Mouse (Mus musculus) stomach, postnatal 0 days (tissue): Measurements from ENCODE around the gene Ormdl3. TPM values are rescaled to one million over a fixed set of nuclear protein-coding genes. Genes with fewer than 3 reads are reported as not detected.

Experiments
- ATAC-seq: fragments of 200-750 bp; cut with Nextera tagmentation; 2 replicates; pipeline ENCODE4 v1.8.0; 2017; ENCODE audit not compliant: low FRiP score, low TSS enrichment
- DNase-seq: peaks from one replicate; pipeline ENCODE4 v3.0.0-alpha.2; 2016; ENCODE audit warnings: low spot score
- H3K27ac ChIP-seq: fragments of 300-500 bp; sonication (generic); replicated peaks from 2 replicates; pipeline ENCODE4 v1.5.1; 2014; ENCODE audit warnings: mild to moderate bottlenecking, control low read depth
- H3K27me3 ChIP-seq: fragments of 300-500 bp; sonication (generic); 2 replicates; pipeline ENCODE4 v1.6.1; 2014; ENCODE audit warnings: low read length; ENCODE audit not compliant: control insufficient read depth, insufficient read depth
- H3K36me3 ChIP-seq: fragments of 300-500 bp; sonication (generic); 2 replicates; pipeline ENCODE4 v1.6.1; 2014; ENCODE audit warnings: low read length, mixed read lengths; ENCODE audit not compliant: control insufficient read depth, insufficient read depth
- H3K4me1 ChIP-seq: fragments of 300-500 bp; sonication (generic); replicated peaks from 2 replicates; pipeline ENCODE4 v1.6.1; 2014; ENCODE audit warnings: antibody characterized with exemption; ENCODE audit not compliant: control insufficient read depth, insufficient read depth
- H3K4me2 ChIP-seq: fragments of 300-500 bp; sonication (generic); replicated peaks from 2 replicates; pipeline ENCODE4 v1.6.1; 2014; ENCODE audit warnings: low read depth, mild to moderate bottlenecking, control low read depth, moderate library complexity
- H3K4me3 ChIP-seq: fragments of 300-500 bp; sonication (generic); 2 replicates; pipeline ENCODE4 v1.5.1; 2014; ENCODE audit warnings: low read depth, low read length, control low read depth
- H3K9ac ChIP-seq: fragments of 300-500 bp; sonication (generic); 2 replicates; pipeline ENCODE4 v1.6.1; 2014; ENCODE audit warnings: mild to moderate bottlenecking, low read length, control low read depth, mixed read lengths
- H3K9me3 ChIP-seq: fragments of 300-500 bp; sonication (generic); 2 replicates; pipeline ENCODE4 v1.6.1; 2016; ENCODE audit warnings: low read length; ENCODE audit not compliant: control insufficient read depth
- CTCF ChIP-seq: IDR thresholded peaks from 2 replicates; pipeline ENCODE4 v1.5.1; 2016; ENCODE audit warnings: antibody characterized with exemption, low read depth, mild to moderate bottlenecking, moderate library complexity
- EP300 ChIP-seq: optimal IDR thresholded peaks from 2 replicates; pipeline ENCODE3; 2016; ENCODE audit warnings: antibody characterized with exemption
- WGBS: fragments of 180-500 bp; shearing (Covaris S2); extraction: QIAGEN DNeasy Blood & Tissue Kit; methylation state at CpG from one replicate; pipeline ENCODE4 v1.1.7; 2014; 5-methylcytosine and 5-hydroxymethylcytosine counted together
- polyA plus RNA-seq: library from polyadenylated mRNA; unstranded; fragments of >200 nt; fragmentation: Nextera tagmentation; extraction: Ambion mirVana; gene quantifications from 2 replicates; pipeline ENCODE4 v1.2.1, GENCODE M21; 2015

The Ormdl3 gene
- polyA plus RNA-seq, 1 experiment from 2014 or later: 31.1 TPM

GRCm38 (mm10) chr11:98584629-98585177 is 2.5 kb downstream of the Ormdl3 start:
- Histone ChIP-seq H3K4me2 (no peak overlapping the region), H3K9ac (no peak overlapping the region), H3K4me3 (no peak overlapping the region), H3K4me1 (peaks cover 9% of the 10 kb centered on the region), H3K27ac (no peak overlapping the region), H3K36me3 (peaks cover 8% of the 10 kb centered on the region), H3K9me3 (no peaks in the 10 kb centered on the region), H3K27me3 (no peaks in the 10 kb centered on the region)
- WGBS: 91% methylated on average over 6 of the region's 6 CpGs
- no peak for DNase-seq
- ATAC-seq: no peak
- TF ChIP-seq EP300 (no peak), CTCF (no peak)

GRCm38 (mm10) chr11:98584146-98584545 is 3.0 kb downstream of the Ormdl3 start:
- 55% methylated on average over 1 of the region's 1 CpGs for WGBS
- Histone ChIP-seq H3K4me3 (no peak overlapping the region), H3K9ac (no peak overlapping the region), H3K27me3 (no peaks in the 10 kb centered on the region), H3K4me1 (peaks cover 9% of the 10 kb centered on the region), H3K36me3 (peaks cover 8% of the 10 kb centered on the region), H3K9me3 (no peaks in the 10 kb centered on the region), H3K27ac (no peak overlapping the region), H3K4me2 (no peak overlapping the region)
- TF ChIP-seq CTCF: no peak
- TF ChIP-seq EP300: no peak
- DNase-seq (no peak), ATAC-seq (no peak)

GRCm38 (mm10) chr11:98583571-98583970 is 3.6 kb downstream of the Ormdl3 start:
- TF ChIP-seq EP300: no peak
- peak; percentile 47 for TF ChIP-seq CTCF
- WGBS: 18% methylated on average over 3 of the region's 3 CpGs
- no peak overlapping the region for H3K4me2 ChIP-seq

GRCm38 (mm10) chr11:98583265-98583552 is 4.0 kb downstream of the Ormdl3 start:
- Histone ChIP-seq H3K36me3 (peaks cover 8% of the 10 kb centered on the region), H3K4me2 (no peak overlapping the region), H3K9me3 (no peaks in the 10 kb centered on the region), H3K4me3 (no peak overlapping the region), H3K9ac (no peak overlapping the region), H3K27ac (no peak overlapping the region), H3K4me1 (peaks cover 9% of the 10 kb centered on the region), H3K27me3 (no peaks in the 10 kb centered on the region)
- no peak for DNase-seq
- no peak for TF ChIP-seq CTCF
- no peak for TF ChIP-seq EP300
- no peak for ATAC-seq
- WGBS: 87% methylated on average over 3 of the region's 3 CpGs

More at GRCm38 (mm10) chr11:98583571-98583970, 3.6 kb downstream of the Ormdl3 start:
- Histone ChIP-seq H3K27me3 (no peaks in the 10 kb centered on the region), H3K9ac (no peak overlapping the region), H3K9me3 (no peaks in the 10 kb centered on the region), H3K36me3 (peaks cover 8% of the 10 kb centered on the region), H3K4me1 (peaks cover 9% of the 10 kb centered on the region), H3K27ac (no peak overlapping the region), H3K4me3 (no peak overlapping the region)
- ATAC-seq (no peak), DNase-seq (no peak)

- Histone ChIP-seq H3K4me1 (peaks cover 6% of the 10 kb centered on the region), H3K9me3 (no peaks in the 10 kb centered on the region), H3K27ac (no peak overlapping the region), H3K4me2 (no peak overlapping the region), H3K27me3 (no peaks in the 10 kb centered on the region), H3K36me3 (peaks cover 8% of the 10 kb centered on the region), H3K4me3 (no peak overlapping the region), H3K9ac (no peak overlapping the region)
- DNase-seq (no peak), ATAC-seq (no peak)
- TF ChIP-seq EP300: no peak
- TF ChIP-seq CTCF: no peak
- WGBS: 86% methylated on average over 12 of the region's 12 CpGs
Observed at GRCm38 (mm10) chr11:98582551-98583264, 4.5 kb downstream of the Ormdl3 start.

- no peak overlapping the region for H3K9ac ChIP-seq
- ATAC-seq (no peak), DNase-seq (no peak)
- no peak for TF ChIP-seq EP300
- TF ChIP-seq CTCF: no peak
- H3K27ac ChIP-seq: no peak overlapping the region
- no peak overlapping the region for H3K4me2 ChIP-seq
- H3K4me3 ChIP-seq: no peak overlapping the region
- peaks cover 8% of the 10 kb centered on the region for H3K36me3 ChIP-seq
- 89% methylated on average over 8 of the region's 8 CpGs for WGBS
- H3K27me3 ChIP-seq: no peaks in the 10 kb centered on the region
- 0 out of 2 replicates have a peak, but pooled peaks cover 5% of the 10 kb centered on the region for H3K4me1 ChIP-seq
- no peaks in the 10 kb centered on the region for H3K9me3 ChIP-seq
Observed at GRCm38 (mm10) chr11:98582030-98582388, 5.2 kb downstream of the Ormdl3 start.
